Mouse (Mus musculus) adrenal gland, postnatal 10 days (tissue): ENCODE data around the gene Cnnm2. TPM values are rescaled to one million over a fixed set of nuclear protein-coding genes. Genes with fewer than 3 reads are reported as not detected.
"Not testable (repeated sequence)": the region's sequence is repeated elsewhere in the genome, so short reads cannot be mapped to it uniquely, and the experiment has no call there.

Experiments
- DNase-seq: peaks from one replicate; pipeline ENCODE4 v3.0.0; 2021; ENCODE audit warnings: mixed read lengths
- total RNA-seq, 2 experiments: library from RNA; stranded (reverse); gene quantifications; 2 replicates each; pipeline ENCODE4 v1.2.3; 2021

Gene Cnnm2
- total RNA-seq, 2 experiments from 2014 or later, result 13.2 to 23.4 TPM

- DNase-seq, result not testable (repeated sequence)
Measured at GRCm38 (mm10) chr19:46759909-46760308, 1.5 kb upstream of the Cnnm2 start.

GRCm38 (mm10) chr19:46760375-46761160, 828 bp upstream of the Cnnm2 start:
- DNase-seq, result peak; percentile 92

GRCm38 (mm10) chr19:46761971-46762290, 535 bp downstream of the Cnnm2 start:
- DNase-seq, result no peak

- peak; percentile 43 for DNase-seq
Measured at GRCm38 (mm10) chr19:46762291-46762991, 1.0 kb downstream of the Cnnm2 start.

- no peak for DNase-seq
Measured at GRCm38 (mm10) chr19:46762992-46763342, 1.6 kb downstream of the Cnnm2 start.

GRCm38 (mm10) chr19:46763356-46763755, 2.0 kb downstream of the Cnnm2 start:
- no peak for DNase-seq

GRCm38 (mm10) chr19:46763932-46764762, 2.8 kb downstream of the Cnnm2 start:
- no peak for DNase-seq

- DNase-seq, result no peak
Measured at GRCm38 (mm10) chr19:46764763-46765117, 3.3 kb downstream of the Cnnm2 start.

GRCm38 (mm10) chr19:46766125-46766524, 4.7 kb downstream of the Cnnm2 start:
- DNase-seq, result no peak

- DNase-seq, result no peak
Measured at GRCm38 (mm10) chr19:46769759-46770158, 8.4 kb downstream of the Cnnm2 start.

GRCm38 (mm10) chr19:46771801-46772200, 10.4 kb downstream of the Cnnm2 start:
- DNase-seq, result no peak

GRCm38 (mm10) chr19:46776391-46776790, 15.0 kb downstream of the Cnnm2 start:
- DNase-seq, result no peak

GRCm38 (mm10) chr19:46776850-46777249, 15.5 kb downstream of the Cnnm2 start:
- no peak for DNase-seq

- DNase-seq, result no peak
Measured at GRCm38 (mm10) chr19:46777928-46778680, 16.7 kb downstream of the Cnnm2 start.

GRCm38 (mm10) chr19:46779130-46779529, 17.7 kb downstream of the Cnnm2 start:
- DNase-seq, result not testable (repeated sequence)

- no peak for DNase-seq
Measured at GRCm38 (mm10) chr19:46784038-46784437, 22.6 kb downstream of the Cnnm2 start.

- DNase-seq, result no peak
Measured at GRCm38 (mm10) chr19:46784502-46784901, 23.1 kb downstream of the Cnnm2 start.

- no peak for DNase-seq
Measured at GRCm38 (mm10) chr19:46785633-46786032, 24.2 kb downstream of the Cnnm2 start.

- DNase-seq, result no peak
Measured at GRCm38 (mm10) chr19:46789782-46790181, 28.4 kb downstream of the Cnnm2 start.

- peak; percentile 30 for DNase-seq
Measured at GRCm38 (mm10) chr19:46791360-46791759, 30.0 kb downstream of the Cnnm2 start.

GRCm38 (mm10) chr19:46791921-46792320, 30.5 kb downstream of the Cnnm2 start:
- DNase-seq, result no peak

- DNase-seq, result no peak
Measured at GRCm38 (mm10) chr19:46792480-46792879, 31.1 kb downstream of the Cnnm2 start.
